Mouse (Mus musculus) liver (tissue): ENCODE data around the gene Nav2.

ENCODE experiments used
- DNase-seq: peaks from one replicate; pipeline ENCODE4 v3.0.0-alpha.2; 2020; ENCODE audit warnings: mixed read lengths

Nav2 gene

GRCm38 (mm10) chr7:49257234-49257906 lies 348.9 kb downstream of the Nav2 start:
- no peak for DNase-seq

DNA sequence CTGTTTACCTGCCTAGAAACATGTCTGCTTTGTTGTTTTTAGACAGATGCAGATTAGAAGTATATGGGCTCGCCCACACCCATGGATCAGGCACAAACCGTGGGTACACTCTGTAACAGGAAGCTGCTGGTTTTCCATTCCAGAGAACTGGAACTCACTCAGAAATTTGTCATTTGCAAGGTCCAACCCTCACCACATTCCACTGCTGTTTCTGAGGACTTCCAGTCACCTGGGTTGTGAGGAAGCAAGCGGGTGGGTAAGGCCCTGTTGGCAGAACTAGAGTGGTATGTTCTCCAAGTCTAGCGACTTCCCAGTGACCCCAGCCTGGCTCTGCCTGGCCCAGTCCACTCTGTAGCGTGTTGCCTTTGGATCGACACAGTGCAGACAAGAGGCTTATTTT lies 349.6 kb downstream of the Nav2 start:
- no peak for DNase-seq

GRCm38 (mm10) chr7:49261941-49262511 lies 353.5 kb downstream of the Nav2 start:
- no peak for DNase-seq

- DNase-seq = no peak
Observed at GRCm38 (mm10) chr7:49266422-49266821, 357.9 kb downstream of the Nav2 start.

DNA sequence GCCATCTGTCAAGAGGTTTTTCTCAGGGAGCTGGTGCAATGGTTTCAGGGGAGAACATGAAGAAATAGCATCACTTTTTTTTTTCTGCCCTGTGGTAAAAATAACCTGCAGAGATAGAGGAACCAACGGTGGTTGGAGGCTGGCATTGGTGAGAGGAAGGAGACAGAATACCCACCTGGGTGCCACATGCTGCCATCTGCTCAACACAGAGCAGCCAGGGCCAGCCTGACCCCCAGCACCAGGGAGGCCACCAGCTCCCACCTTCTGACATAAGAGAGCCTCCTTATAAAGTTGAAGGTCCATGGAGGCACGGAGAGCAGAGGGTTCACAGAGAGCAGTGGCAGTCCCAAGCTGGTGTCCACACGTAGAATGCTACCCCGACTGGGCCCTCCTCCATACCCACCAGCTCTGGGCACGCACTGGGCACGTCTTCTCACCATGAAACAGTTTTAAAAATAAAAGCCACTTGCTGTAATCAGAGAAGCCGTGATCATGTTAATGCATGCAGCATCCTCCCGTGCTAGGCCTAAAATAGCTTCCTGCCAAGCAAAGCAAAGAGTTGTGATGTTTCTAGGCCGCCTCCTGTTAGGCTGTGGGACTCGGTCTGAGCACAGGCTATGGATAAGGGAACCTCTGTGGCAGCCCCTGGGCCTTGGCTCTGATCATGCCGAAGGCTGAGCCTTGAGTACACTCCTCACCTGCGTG lies 359.3 kb downstream of the Nav2 start:
- DNase-seq = no peak

DNA sequence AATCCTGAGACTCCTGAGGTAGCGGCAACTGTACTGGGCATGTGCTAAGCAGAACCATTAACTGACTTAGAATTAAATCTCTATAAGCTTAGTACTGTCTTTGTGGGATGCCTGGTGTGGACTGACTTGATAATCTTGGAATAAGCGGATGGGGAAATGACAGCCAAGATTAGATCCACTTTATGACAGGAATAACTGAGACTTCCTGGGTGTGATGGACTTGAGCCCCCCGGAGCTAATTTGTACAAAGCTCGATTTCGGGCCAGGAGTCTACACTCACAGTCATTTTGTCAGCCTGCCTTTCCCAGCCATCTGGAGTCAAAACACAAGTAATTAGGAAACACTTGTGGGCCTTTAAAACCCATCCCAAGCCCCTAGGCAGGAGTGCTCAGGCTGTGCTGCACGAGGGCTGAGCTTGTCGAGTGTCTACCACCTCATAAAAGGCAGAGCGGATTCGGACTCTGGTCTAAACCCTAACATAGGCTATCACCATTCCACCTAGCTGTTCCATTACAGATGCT lies 359.9 kb downstream of the Nav2 start:
- DNase-seq = no peak

- no peak for DNase-seq
Observed at GRCm38 (mm10) chr7:49270855-49271254, 362.3 kb downstream of the Nav2 start.

GRCm38 (mm10) chr7:49272445-49273439 lies 364.2 kb downstream of the Nav2 start:
- peak; percentile 66 for DNase-seq

GRCm38 (mm10) chr7:49273907-49274656 lies 365.6 kb downstream of the Nav2 start:
- no peak for DNase-seq

DNA sequence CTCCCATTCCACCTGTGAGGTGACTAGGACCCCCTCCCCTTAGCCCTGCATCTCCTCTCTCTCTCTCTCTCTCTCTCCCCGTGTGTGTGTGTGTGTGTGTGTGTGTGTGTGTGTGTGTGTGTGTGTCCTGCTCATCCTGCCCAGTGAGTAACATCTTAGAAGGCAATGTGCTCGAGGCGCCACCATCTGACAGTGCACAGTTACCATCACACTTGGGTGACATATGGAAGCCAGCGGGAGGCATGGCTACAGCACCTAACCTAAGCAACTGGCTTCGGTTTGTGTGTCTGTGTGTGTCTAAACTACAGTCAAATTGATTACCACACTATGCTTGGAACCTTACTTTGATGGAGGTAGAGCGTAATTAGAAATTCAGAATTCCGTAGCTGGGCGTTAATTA lies 366.2 kb downstream of the Nav2 start:
- no peak for DNase-seq

- DNase-seq = no peak
Observed at GRCm38 (mm10) chr7:49276163-49276562, 367.6 kb downstream of the Nav2 start.

- no peak for DNase-seq
Observed at GRCm38 (mm10) chr7:49277685-49278084, 369.2 kb downstream of the Nav2 start.

- DNase-seq = no peak
Observed at GRCm38 (mm10) chr7:49278531-49278930, 370.0 kb downstream of the Nav2 start.

- DNase-seq = no peak
Observed at GRCm38 (mm10) chr7:49280427-49280826, 371.9 kb downstream of the Nav2 start.

- no peak for DNase-seq
Observed at GRCm38 (mm10) chr7:49282446-49282845, 373.9 kb downstream of the Nav2 start.

DNA sequence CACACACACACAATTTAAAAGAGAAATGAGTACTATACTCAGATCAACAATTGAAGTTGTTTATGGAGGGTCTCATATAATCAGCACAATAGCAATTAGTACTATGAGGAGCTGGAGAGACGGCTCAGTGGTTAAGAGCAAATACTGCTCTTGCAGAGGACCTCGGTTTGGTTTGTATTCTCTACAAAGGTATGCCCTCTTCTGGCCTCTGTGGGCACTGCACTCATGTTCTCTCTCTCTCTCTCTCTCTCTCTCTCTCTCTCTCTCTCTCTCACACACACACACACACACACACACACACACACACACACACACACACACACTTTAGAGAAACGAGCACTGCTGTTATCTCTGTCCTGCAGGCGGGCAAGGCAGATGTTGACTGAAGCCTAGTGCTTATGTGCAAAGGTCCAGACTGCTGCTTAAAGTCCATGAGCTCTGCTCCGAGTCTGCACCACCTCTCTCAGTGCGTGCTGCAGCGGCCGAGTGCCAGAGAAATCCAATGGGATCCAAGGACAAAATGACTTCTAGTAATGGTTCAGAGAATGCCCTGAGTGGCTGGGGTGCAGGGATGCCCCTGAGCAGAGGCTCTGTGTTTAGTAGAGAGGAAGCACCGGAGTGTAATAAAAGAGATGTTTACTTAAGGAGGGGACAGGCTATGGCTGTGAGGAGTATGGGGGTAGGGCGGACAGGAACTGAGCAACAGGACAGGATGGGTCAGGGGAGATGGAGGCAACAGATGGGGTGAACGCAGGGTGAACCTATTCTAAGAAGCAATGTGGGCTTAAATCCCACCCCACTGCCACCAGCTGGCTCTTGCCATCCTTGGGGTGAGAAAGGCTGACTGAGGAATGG lies 375.2 kb downstream of the Nav2 start:
- DNase-seq = peak; percentile 54

- no peak for DNase-seq
Observed at GRCm38 (mm10) chr7:49288186-49288585, 379.7 kb downstream of the Nav2 start.

GRCm38 (mm10) chr7:49290308-49290707 lies 381.8 kb downstream of the Nav2 start:
- no peak for DNase-seq

GRCm38 (mm10) chr7:49291208-49291892 lies 382.8 kb downstream of the Nav2 start:
- no peak for DNase-seq

GRCm38 (mm10) chr7:49297148-49297547 lies 388.6 kb downstream of the Nav2 start:
- DNase-seq = no peak
